ENCODE assay signal across 22 mouse cellular contexts in the genomic region with DNA sequence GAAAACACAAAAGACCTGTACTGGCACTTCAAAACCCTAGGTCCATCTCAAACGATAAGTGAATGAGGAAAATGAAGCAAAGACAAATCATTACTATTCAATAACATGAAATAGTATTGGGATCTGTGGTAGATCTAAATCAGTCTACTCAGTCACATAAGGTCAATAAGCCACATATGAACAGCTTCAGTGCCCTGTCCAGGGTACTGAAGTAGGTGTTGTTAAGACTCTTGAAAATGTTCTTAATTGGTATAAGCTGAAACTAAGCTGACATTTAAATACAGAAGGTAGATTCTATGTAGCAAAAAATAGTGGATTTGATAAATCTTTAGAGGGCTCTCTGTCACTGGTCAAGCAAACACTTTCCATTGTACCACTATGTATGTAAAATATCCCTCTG.
DNase-seq lines count a peak whose midpoint lies in the region; ATAC-seq and TF ChIP-seq lines count a peak whose summit lies in the region.
"Had no signal": no experiment of that assay in that cellular context is flagged by ENCODE, and none has a peak within 500 bp of the region (broad histone marks: within the 10 kb centered on the region; RNA-seq: fewer than 3 reads in every experiment).

No protein-coding gene starts in this region.

- H3K4me2 ChIP-seq in embryonic facial prominence, embryonic 11.5 days (ENCODE audit: low read depth, low read length), result no peak overlapping the region
- no peak overlapping the region for H3K4me2 ChIP-seq in lung, postnatal 0 days (replicated peaks; ENCODE audit: low read depth, low read length)
- H3K4me2 ChIP-seq in limb, embryonic 14.5 days (replicated peaks; ENCODE audit: low read depth, low read length, severe bottlenecking), result no peak overlapping the region
- H3K4me2 ChIP-seq: embryonic facial prominence, embryonic 15.5 days; hindbrain, embryonic 14.5 days; limb, embryonic 13.5 days; neural tube, embryonic 13.5 days had no signal

- ATAC-seq in embryonic facial prominence, embryonic 11.5 days (replicated peaks; ENCODE audit: insufficient number of reproducible peaks, low FRiP score, low TSS enrichment, low read depth), result no peak
- no peak for ATAC-seq in lung, postnatal 0 days
- ATAC-seq in limb, embryonic 14.5 days (ENCODE audit: low FRiP score, low read depth), result no peak
- ATAC-seq: activated CD4-positive, CD25-positive, alpha-beta regulatory T cell, adult 4 months; forebrain, embryonic 16.5 days; intestine, embryonic 16.5 days had no signal

- peak; percentile 64 for DNase-seq in embryonic facial prominence, embryonic 11.5 days (ENCODE audit: low spot score)
- DNase-seq in embryonic facial prominence, embryonic 10.5 days (ENCODE audit: low spot score), result no peak
- peak; percentile 8 for DNase-seq in lung, postnatal 0 days (ENCODE audit: low spot score)
- no peak for DNase-seq in lung, postnatal 36 days
- peak; percentile 52 for DNase-seq in embryo, embryonic 10.5 days (ENCODE audit: low spot score)
- DNase-seq in limb, embryonic 14.5 days (ENCODE audit: low spot score), result peak; percentile 74
- DNase-seq in layer of hippocampus, postnatal 14 days (ENCODE audit: low spot score in 2 of 2), result no peak
- no peak for DNase-seq in thymus, postnatal 14 days
- DNase-seq: adrenal gland, postnatal 36 days; cerebellum, adult 18-20 months; cerebellum, postnatal 25 days; lung, postnatal 10 days; midbrain, embryonic 14.5 days had no signal

- no peaks in the 10 kb centered on the region for H3K9me3 ChIP-seq in embryonic facial prominence, embryonic 11.5 days (replicated peaks; ENCODE audit: control insufficient read depth, low read length)
- H3K9me3 ChIP-seq in embryonic facial prominence, embryonic 10.5 days, result no peaks in the 10 kb centered on the region
- H3K9me3 ChIP-seq in lung, postnatal 0 days (ENCODE audit: low read length), result no peaks in the 10 kb centered on the region
- H3K9me3 ChIP-seq in limb, embryonic 14.5 days (ENCODE audit: control insufficient read depth, low read length), result no peaks in the 10 kb centered on the region
- H3K9me3 ChIP-seq: embryonic facial prominence, embryonic 15.5 days; heart, embryonic 10.5 days; limb, embryonic 13.5 days; neural tube, embryonic 13.5 days had no signal

- H3K9ac ChIP-seq in embryonic facial prominence, embryonic 11.5 days (replicated peaks; ENCODE audit: low read length), result no peak overlapping the region
- no peak overlapping the region for H3K9ac ChIP-seq in lung, postnatal 0 days (replicated peaks; ENCODE audit: low read depth)
- H3K9ac ChIP-seq in limb, embryonic 14.5 days (ENCODE audit: low read depth, low read length, severe bottlenecking), result no peak overlapping the region
- H3K9ac ChIP-seq: embryonic facial prominence, embryonic 15.5 days; hindbrain, embryonic 14.5 days; limb, embryonic 13.5 days; liver, embryonic 14.5 days; neural tube, embryonic 13.5 days had no signal

- H3K36me3 ChIP-seq in embryonic facial prominence, embryonic 11.5 days (replicated peaks; ENCODE audit: control insufficient read depth, insufficient read depth, low read depth, low read length), result no peaks in the 10 kb centered on the region
- no peaks in the 10 kb centered on the region for H3K36me3 ChIP-seq in embryonic facial prominence, embryonic 10.5 days (replicated peaks)
- no peaks in the 10 kb centered on the region for H3K36me3 ChIP-seq in lung, postnatal 0 days (ENCODE audit: insufficient read depth, low read length)
- H3K36me3 ChIP-seq in limb, embryonic 14.5 days (ENCODE audit: control insufficient read depth, insufficient read depth, low read length), result no peaks in the 10 kb centered on the region
- H3K36me3 ChIP-seq: embryonic facial prominence, embryonic 15.5 days; heart, embryonic 10.5 days; limb, embryonic 13.5 days; neural tube, embryonic 13.5 days had no signal

- H3K4me1 ChIP-seq in embryonic facial prominence, embryonic 11.5 days (ENCODE audit: control insufficient read depth, insufficient read depth, low read length), result no peaks in the 10 kb centered on the region
- H3K4me1 ChIP-seq in embryonic facial prominence, embryonic 10.5 days, result no peaks in the 10 kb centered on the region
- no peaks in the 10 kb centered on the region for H3K4me1 ChIP-seq in lung, postnatal 0 days (ENCODE audit: insufficient read depth, low read depth, low read length)
- H3K4me1 ChIP-seq in limb, embryonic 14.5 days (ENCODE audit: control insufficient read depth, insufficient read depth, low read length), result no peaks in the 10 kb centered on the region
- H3K4me1 ChIP-seq: embryonic facial prominence, embryonic 15.5 days; heart, embryonic 10.5 days; limb, embryonic 13.5 days; neural tube, embryonic 13.5 days had no signal

- TF ChIP-seq CTCF in lung, postnatal 0 days (IDR thresholded peaks at IDR 0.05), result no peak

- TF ChIP-seq POLR2A in limb, embryonic 14.5 days (IDR thresholded peaks at IDR 0.05; ENCODE audit: borderline replicate concordance, extremely low read depth, insufficient read depth, insufficient read length), result no peak

- 89% methylated on average over 1 of the region's 1 CpGs for WGBS in embryonic facial prominence, embryonic 11.5 days
- WGBS in embryonic facial prominence, embryonic 10.5 days, result 89% methylated on average over 1 of the region's 1 CpGs
- WGBS in lung, postnatal 0 days, result 86% methylated on average over 1 of the region's 1 CpGs
- WGBS in limb, embryonic 14.5 days, result 89% methylated on average over 1 of the region's 1 CpGs

- H3K4me3 ChIP-seq in embryonic facial prominence, embryonic 11.5 days (ENCODE audit: low read depth, low read length), result no peak overlapping the region
- H3K4me3 ChIP-seq in embryonic facial prominence, embryonic 10.5 days, result no peak overlapping the region
- no peak overlapping the region for H3K4me3 ChIP-seq in lung, postnatal 0 days (ENCODE audit: low read depth, low read length)
- no peak overlapping the region for H3K4me3 ChIP-seq in limb, embryonic 14.5 days (replicated peaks; ENCODE audit: low read length)
- H3K4me3 ChIP-seq: embryonic facial prominence, embryonic 15.5 days; heart, embryonic 10.5 days; limb, embryonic 13.5 days; neural tube, embryonic 13.5 days had no signal

- TF ChIP-seq EP300 in lung, postnatal 0 days (IDR thresholded peaks at IDR 0.05), result no peak

- H3K27me3 ChIP-seq in embryonic facial prominence, embryonic 11.5 days (ENCODE audit: control insufficient read depth, insufficient read depth, low read length), result no peaks in the 10 kb centered on the region
- no peaks in the 10 kb centered on the region for H3K27me3 ChIP-seq in embryonic facial prominence, embryonic 10.5 days (replicated peaks; ENCODE audit: low read depth, poor library complexity, severe bottlenecking)
- no peaks in the 10 kb centered on the region for H3K27me3 ChIP-seq in lung, postnatal 0 days (replicated peaks; ENCODE audit: insufficient read depth, low read length)
- H3K27me3 ChIP-seq in limb, embryonic 14.5 days (ENCODE audit: control insufficient read depth, insufficient read depth, low read length), result no peaks in the 10 kb centered on the region
- H3K27me3 ChIP-seq: embryonic facial prominence, embryonic 15.5 days; limb, embryonic 13.5 days; neural tube, embryonic 13.5 days had no signal

- no peak overlapping the region for H3K27ac ChIP-seq in embryonic facial prominence, embryonic 11.5 days (replicated peaks; ENCODE audit: low read depth, low read length)
- H3K27ac ChIP-seq in embryonic facial prominence, embryonic 10.5 days (replicated peaks), result no peak overlapping the region
- no peak overlapping the region for H3K27ac ChIP-seq in lung, postnatal 0 days (ENCODE audit: low read length)
- no peak overlapping the region for H3K27ac ChIP-seq in limb, embryonic 14.5 days (replicated peaks; ENCODE audit: low read depth, low read length)
- H3K27ac ChIP-seq: embryonic facial prominence, embryonic 15.5 days; heart, embryonic 10.5 days; hindbrain, embryonic 14.5 days; limb, embryonic 13.5 days; liver, embryonic 14.5 days; neural tube, embryonic 13.5 days had no signal

Comparison
In these comparisons a context has a peak if more than half of its experiments do, and no peak if none do; other contexts are left out.
1. DNase-seq: peak in embryonic facial prominence, embryonic 11.5 days (single experiment), lung, postnatal 0 days (single experiment), embryo, embryonic 10.5 days (single experiment) and limb, embryonic 14.5 days (single experiment); none in embryonic facial prominence, embryonic 10.5 days (single experiment), lung, postnatal 36 days (single experiment), layer of hippocampus, postnatal 14 days (0 of 2) and thymus, postnatal 14 days (single experiment).